Mouse (Mus musculus): ENCODE measurements around the gene Gm42791.

DNA sequence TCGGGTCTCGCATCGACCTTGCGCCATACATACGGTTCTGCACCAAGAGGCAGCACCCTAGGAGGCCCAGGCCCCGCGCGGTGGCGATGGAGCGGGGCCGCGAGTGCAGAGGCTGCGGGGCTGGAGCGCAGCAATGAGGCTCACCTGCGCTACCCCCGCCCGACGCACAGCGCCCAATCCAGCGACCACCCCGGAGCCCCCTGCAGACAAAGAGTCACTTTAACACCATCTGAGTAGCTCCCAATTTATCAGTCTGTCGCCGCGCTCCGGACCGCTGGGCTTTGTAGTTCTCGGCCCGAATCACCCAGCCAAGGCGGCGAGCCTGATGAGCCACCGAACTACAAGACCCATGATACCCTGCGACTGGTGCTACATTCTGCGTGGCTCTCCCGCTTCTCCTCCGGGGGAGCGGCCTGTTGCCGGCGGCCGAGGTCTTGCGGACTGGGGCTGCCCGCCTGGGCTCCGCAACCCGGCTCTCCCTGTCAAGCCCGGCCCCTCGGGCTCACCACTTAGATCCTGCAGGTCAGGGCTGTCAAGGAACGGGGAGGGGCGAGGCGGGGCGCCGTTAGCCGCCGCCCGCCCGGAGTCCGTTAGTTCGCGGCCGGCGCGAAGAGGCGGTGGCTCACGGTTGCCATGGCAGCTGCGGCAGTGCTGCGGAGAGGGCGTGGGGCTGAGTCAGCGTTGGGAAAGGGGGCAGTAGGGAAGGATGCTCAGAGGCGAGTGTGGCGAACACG lies 66.4 kb downstream of the Gm42791 start:
- no peak for TF ChIP-seq CTCF (IDR thresholded peaks at IDR 0.05; ENCODE audit: control insufficient read depth, insufficient read depth, low read length)
- peak; percentile 61; the same call in 1 of the 2 replicates for TF ChIP-seq POLR2A (IDR thresholded peaks at IDR 0.05; ENCODE audit: borderline replicate concordance, control insufficient read depth, low read depth, low read length)

Measured in bone marrow, adult 2 months (tissue).